Mouse (Mus musculus) lung, adult 18-20 months (tissue): ENCODE measurements at regions not wholly inside any gene's neighbourhood (a gene's known extent, or its start where the extent isn't known, plus 50 kb on each side); places are given as distances from the start of the nearest gene placed in this dataset.

Experiments used
- DNase-seq, 2 experiments: peaks; one replicate each; pipeline ENCODE4 v3.0.0; 2022; ENCODE audit warnings: mixed read lengths in 2 of 2

- no peak for DNase-seq
Measured at GRCm38 (mm10) chr6:51183576-51184420, 248.7 kb upstream of the Nfe2l3 start.

- no peak for DNase-seq
Measured at GRCm38 (mm10) chr6:51184500-51184899, 248.0 kb upstream of the Nfe2l3 start.

GRCm38 (mm10) chr6:51185201-51185600, 247.3 kb upstream of the Nfe2l3 start:
- no peak for DNase-seq

GRCm38 (mm10) chr6:51189173-51189572, 243.3 kb upstream of the Nfe2l3 start:
- DNase-seq: no peak

GRCm38 (mm10) chr6:51192826-51193225, 239.6 kb upstream of the Nfe2l3 start:
- DNase-seq: no peak

GRCm38 (mm10) chr6:51193356-51193755, 239.1 kb upstream of the Nfe2l3 start:
- no peak for DNase-seq

- no peak for DNase-seq
Measured at GRCm38 (mm10) chr6:51196391-51196790, 236.1 kb upstream of the Nfe2l3 start.

GRCm38 (mm10) chr6:51197000-51197774, 235.3 kb upstream of the Nfe2l3 start:
- no peak for DNase-seq

- no peak for DNase-seq
Measured at GRCm38 (mm10) chr6:51200207-51200606, 232.3 kb upstream of the Nfe2l3 start.

GRCm38 (mm10) chr6:51200837-51201236, 231.6 kb upstream of the Nfe2l3 start:
- DNase-seq: no peak

GRCm38 (mm10) chr6:51204306-51204705, 228.2 kb upstream of the Nfe2l3 start:
- DNase-seq: no peak

GRCm38 (mm10) chr6:51205411-51205810, 227.1 kb upstream of the Nfe2l3 start:
- DNase-seq: no peak

- DNase-seq: peak; percentile 39 to 45
Measured at GRCm38 (mm10) chr6:51206712-51207505, 225.6 kb upstream of the Nfe2l3 start.

GRCm38 (mm10) chr6:51207587-51208361, 224.7 kb upstream of the Nfe2l3 start:
- DNase-seq: no peak

GRCm38 (mm10) chr6:51208660-51209396, 223.6 kb upstream of the Nfe2l3 start:
- peak; percentile 27 to 53 for DNase-seq

- no peak for DNase-seq
Measured at GRCm38 (mm10) chr6:51211418-51211817, 221.1 kb upstream of the Nfe2l3 start.

- DNase-seq: no peak
Measured at GRCm38 (mm10) chr6:51212216-51212615, 220.3 kb upstream of the Nfe2l3 start.

- DNase-seq: no peak
Measured at GRCm38 (mm10) chr6:51215371-51215770, 217.1 kb upstream of the Nfe2l3 start.

GRCm38 (mm10) chr6:51216472-51216871, 216.0 kb upstream of the Nfe2l3 start:
- peak; percentile 69 to 74 for DNase-seq

GRCm38 (mm10) chr6:51219691-51220090, 212.8 kb upstream of the Nfe2l3 start:
- no peak for DNase-seq

GRCm38 (mm10) chr6:51220778-51221177, 211.7 kb upstream of the Nfe2l3 start:
- no peak for DNase-seq
